Mouse (Mus musculus): ENCODE results near the gene Mpzl1. TPM values are rescaled to one million over a fixed set of nuclear protein-coding genes. Genes with fewer than 3 reads are reported as not detected.
"Not testable (repeated sequence)": the region's sequence is repeated elsewhere in the genome, so short reads cannot be mapped to it uniquely, and the experiment has no call there.

Gene Mpzl1
- 5.8 and 20.7 TPM in 2 replicates for polyA plus RNA-seq (2011; ENCODE audit: insufficient read depth, insufficient read length, low replicate concordance, missing spikeins)

DNA sequence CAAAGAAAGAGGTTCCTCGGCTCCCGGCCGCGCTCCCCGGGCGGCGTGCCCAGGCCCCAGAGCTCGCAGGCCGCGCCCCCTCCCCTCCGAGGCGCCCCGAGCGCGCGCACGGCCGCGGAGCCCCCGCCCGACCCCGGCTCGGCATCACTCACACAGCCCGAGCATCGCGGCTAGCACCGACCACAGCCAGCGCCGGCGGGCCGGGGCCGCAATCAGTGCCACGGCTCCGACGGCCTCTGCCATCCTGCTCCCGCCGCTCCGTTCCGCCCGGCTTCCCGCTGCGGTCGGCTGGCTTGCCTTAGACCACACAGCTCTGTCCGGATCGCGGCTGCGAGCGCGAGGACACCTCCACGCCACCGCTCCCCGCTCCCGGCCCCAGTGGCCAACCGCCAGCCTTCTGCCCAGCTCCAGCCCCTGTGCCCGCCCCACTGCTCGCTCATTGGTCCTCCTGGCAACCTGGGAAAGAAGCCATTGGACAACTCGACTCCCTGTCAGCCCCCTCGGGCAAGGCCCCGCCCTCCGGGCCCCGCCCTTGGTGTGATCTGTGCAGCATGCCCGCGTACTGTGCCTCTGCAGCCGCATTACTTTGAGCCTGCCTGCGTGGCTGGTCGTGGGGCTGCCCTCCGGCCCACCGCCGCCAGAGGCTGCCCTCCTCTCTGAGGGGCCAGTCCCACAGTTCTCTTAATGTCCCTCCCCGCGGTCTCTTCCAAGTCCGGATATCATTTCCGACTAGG lies at the start of gene Mpzl1:
TSS of gene Mpzl1 (minus strand) at position 388 of the 734 bp plus-strand sequence.
- Histone ChIP-seq H3K4me1 (ENCODE audit: control insufficient read depth, insufficient read depth, low read length) (peaks cover 1% of the 10 kb centered on the region), H3K4me3 (replicated peaks; ENCODE audit: control insufficient read depth, low read depth, low read length) (peak within 1 kb of the TSS; percentile 86), H3K27ac (ENCODE audit: control insufficient read depth, insufficient read depth, low read depth, low read length, poor library complexity) (no peak within 1 kb of the TSS; the same call in 1 of the 2 replicates)
- WGBS, result 1% methylated on average over 72 of the region's 73 CpGs
- 0 out of 2 replicates have a peak, but pooled peaks have one; percentile 15 for TF ChIP-seq CTCF (IDR thresholded peaks at IDR 0.05; ENCODE audit: control insufficient read depth, insufficient read depth, low read length)
- peak; percentile 38; the same call in 1 of the 2 replicates for TF ChIP-seq POLR2A (IDR thresholded peaks at IDR 0.05; ENCODE audit: borderline replicate concordance, control insufficient read depth, low read depth, low read length)

DNA sequence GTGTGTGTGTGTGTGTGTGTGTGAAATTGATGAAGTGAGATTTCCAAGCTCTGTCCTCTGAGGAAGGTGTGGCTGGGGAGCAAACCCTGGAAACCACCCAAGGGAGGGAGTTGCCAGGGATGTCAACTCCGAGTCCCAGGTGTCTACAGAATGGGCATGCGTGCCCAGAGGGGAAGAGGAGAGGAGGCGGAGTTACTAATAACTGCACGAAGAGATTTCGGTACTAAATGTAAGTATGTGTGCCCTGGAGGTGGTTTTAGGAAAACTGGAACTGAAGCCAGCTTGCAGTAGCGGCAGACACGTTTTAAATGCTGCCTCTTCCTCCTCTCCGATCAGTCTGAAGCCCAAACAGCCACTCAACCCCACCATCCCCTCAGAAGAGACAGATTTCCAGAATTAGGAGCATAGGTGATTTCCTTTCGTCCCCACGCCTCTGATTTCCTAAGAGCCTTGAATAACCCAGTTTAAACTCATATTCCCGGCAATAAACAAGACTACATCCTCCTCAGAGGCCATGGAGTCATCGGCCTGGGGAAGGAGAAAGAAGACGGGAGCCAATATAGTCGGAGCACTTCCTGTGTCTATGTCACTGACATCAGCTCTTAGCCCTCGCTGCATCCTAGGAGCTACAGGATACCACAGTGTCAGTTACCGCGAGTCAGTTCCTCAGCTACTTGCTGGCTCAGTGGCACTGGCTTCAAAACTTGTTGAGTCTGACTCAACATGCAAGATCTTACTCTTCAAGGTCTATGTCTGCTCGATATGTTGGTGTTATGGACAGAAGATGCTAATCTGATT lies 47.9 kb upstream of the Mpzl1 start:
- 35% methylated on average over 18 of the region's 18 CpGs for WGBS
- no peak overlapping the region for H3K4me3 ChIP-seq (replicated peaks; ENCODE audit: control insufficient read depth, low read depth, low read length)
- H3K27ac ChIP-seq (ENCODE audit: control insufficient read depth, insufficient read depth, low read depth, low read length, poor library complexity), result peak overlapping the region; percentile 53; the same call in 1 of the 2 replicates
- TF ChIP-seq CTCF (IDR thresholded peaks at IDR 0.05; ENCODE audit: control insufficient read depth, insufficient read depth, low read length), result no peak
- no peak for TF ChIP-seq POLR2A (IDR thresholded peaks at IDR 0.05; ENCODE audit: borderline replicate concordance, control insufficient read depth, low read depth, low read length)
- H3K4me1 ChIP-seq (ENCODE audit: control insufficient read depth, insufficient read depth, low read length), result peaks cover 18% of the 10 kb centered on the region

DNA sequence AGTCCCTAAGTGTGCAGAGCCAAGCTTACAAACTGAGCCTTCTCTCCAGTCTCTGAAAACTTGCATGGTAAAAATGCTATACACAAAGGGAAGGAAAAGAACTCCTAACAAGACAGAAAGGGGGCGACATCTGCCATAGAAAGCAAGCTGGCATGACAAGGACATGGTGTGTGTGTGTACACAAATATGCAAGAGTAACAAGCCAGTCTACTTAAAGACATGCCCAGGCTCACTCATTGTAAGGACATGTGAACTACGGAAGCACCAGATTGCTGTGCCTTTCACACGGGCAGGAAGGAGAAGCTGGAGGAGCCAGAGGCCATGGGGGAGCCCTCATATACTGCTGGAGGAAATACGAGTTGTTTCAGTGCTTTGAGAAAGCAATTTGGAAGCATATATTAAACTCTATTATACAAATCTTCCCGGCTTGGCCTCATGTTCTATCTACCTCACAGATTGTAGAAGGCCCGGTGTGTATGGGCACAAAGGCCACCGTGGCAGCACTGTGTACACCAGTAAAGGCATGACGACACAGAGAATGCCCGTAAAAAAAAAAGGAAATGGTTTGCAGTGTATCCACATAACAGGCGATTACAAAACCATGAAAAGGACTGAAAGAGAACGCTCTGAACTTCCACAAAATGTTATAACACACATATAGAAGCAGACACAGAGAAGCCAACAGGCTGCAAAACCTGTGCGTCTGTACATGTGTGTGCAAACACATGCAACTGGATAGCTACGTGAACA lies 46.9 kb upstream of the Mpzl1 start:
- TF ChIP-seq CTCF (IDR thresholded peaks at IDR 0.05; ENCODE audit: control insufficient read depth, insufficient read depth, low read length), result no peak
- TF ChIP-seq POLR2A (IDR thresholded peaks at IDR 0.05; ENCODE audit: borderline replicate concordance, control insufficient read depth, low read depth, low read length), result no peak
- peak overlapping the region; percentile 73 for H3K27ac ChIP-seq (ENCODE audit: control insufficient read depth, insufficient read depth, low read depth, low read length, poor library complexity)
- WGBS, result 9% methylated on average over 13 of the region's 13 CpGs
- peaks cover 15% of the 10 kb centered on the region for H3K4me1 ChIP-seq (ENCODE audit: control insufficient read depth, insufficient read depth, low read length)
- H3K4me3 ChIP-seq (replicated peaks; ENCODE audit: control insufficient read depth, low read depth, low read length), result no peak overlapping the region

DNA sequence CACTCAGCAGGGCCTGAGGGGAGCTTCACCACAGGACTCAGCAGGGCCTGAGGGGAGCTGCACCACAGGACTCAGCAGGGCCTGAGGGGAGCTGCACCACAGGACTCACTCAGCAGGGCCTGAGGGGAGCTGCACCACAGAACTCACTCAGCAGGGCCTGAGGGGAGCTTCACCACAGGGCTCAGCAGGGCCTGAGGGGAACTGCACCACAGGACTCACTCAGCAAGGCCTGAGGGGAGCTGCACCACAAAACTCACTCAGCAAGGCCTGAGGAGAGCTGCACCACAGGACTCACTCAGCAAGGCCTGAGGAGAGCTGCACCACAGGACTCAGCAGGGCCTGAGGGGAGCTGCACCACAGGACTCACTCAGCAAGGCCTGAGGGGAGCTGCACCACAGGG lies 45.7 kb upstream of the Mpzl1 start:
- not testable (repeated sequence) for H3K4me3 ChIP-seq (replicated peaks; ENCODE audit: control insufficient read depth, low read depth, low read length)
- peaks cover 16% of the 10 kb centered on the region for H3K4me1 ChIP-seq (ENCODE audit: control insufficient read depth, insufficient read depth, low read length)
- H3K27ac ChIP-seq (ENCODE audit: control insufficient read depth, insufficient read depth, low read depth, low read length, poor library complexity), result peak overlapping the region; percentile 51

DNA sequence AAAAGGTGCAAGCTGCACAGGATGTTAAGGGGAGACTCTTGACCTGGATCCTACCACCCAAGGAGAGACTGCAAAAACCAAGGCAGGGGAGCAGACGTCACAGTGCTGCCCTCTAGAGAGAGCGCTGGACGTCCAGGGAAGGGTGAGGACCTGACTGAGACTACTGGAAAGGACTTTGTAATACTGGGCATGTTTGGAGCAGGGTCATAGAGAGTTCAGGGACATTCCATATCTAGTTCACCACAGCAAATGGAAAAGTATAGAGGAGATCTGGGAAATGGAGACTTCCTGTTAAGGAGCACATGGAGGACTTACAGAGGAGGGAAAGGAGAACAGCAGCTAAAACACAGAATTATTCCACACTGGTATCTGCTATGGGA lies 45.3 kb upstream of the Mpzl1 start:
- peaks cover 16% of the 10 kb centered on the region for H3K4me1 ChIP-seq (ENCODE audit: control insufficient read depth, insufficient read depth, low read length)
- H3K4me3 ChIP-seq (replicated peaks; ENCODE audit: control insufficient read depth, low read depth, low read length), result no peak overlapping the region
- no peak for TF ChIP-seq POLR2A (IDR thresholded peaks at IDR 0.05; ENCODE audit: borderline replicate concordance, control insufficient read depth, low read depth, low read length)
- peak overlapping the region; percentile 51 for H3K27ac ChIP-seq (ENCODE audit: control insufficient read depth, insufficient read depth, low read depth, low read length, poor library complexity)
- WGBS, result 61% methylated on average over 3 of the region's 3 CpGs

DNA sequence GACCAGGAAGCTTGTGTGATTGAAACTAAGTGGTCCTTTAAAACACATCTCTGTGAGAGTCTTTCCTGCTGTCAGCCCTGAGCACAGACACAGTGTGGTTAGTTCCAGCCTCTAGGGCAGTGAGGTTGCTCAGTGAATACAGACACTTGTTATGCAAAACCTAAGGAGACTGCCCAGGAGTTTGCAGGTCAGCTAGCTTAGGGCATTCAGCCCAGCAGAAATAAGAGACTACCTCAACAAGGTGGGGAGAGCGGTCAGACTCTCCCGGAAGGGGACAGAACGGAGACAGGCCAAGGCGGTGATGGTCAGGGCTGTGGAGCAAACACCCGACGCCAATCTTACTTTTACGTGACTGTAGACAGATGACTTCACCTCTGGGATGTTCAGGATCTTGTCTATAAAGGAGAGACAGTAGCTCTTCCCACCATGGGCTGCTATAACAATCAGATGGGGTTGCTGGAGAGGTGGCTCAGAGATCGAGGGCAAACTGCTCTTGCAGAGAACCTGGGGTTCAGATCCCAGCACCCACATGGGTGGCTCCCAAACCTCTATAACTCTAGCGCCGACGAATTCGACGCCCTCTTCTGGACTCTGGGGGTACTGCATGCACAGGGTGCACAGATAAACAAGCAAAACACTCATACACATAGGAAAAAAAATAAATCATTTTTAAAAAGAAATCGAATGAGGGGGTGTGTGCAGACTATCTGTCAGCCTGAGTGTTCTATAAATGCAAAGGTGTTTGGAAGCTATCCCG lies 44.7 kb upstream of the Mpzl1 start:
- H3K4me3 ChIP-seq (replicated peaks; ENCODE audit: control insufficient read depth, low read depth, low read length), result no peak overlapping the region
- H3K4me1 ChIP-seq (ENCODE audit: control insufficient read depth, insufficient read depth, low read length), result peaks cover 19% of the 10 kb centered on the region
- H3K27ac ChIP-seq (ENCODE audit: control insufficient read depth, insufficient read depth, low read depth, low read length, poor library complexity), result no peak overlapping the region
- 80% methylated on average over 15 of the region's 15 CpGs for WGBS
- TF ChIP-seq POLR2A (IDR thresholded peaks at IDR 0.05; ENCODE audit: borderline replicate concordance, control insufficient read depth, low read depth, low read length) (no peak), CTCF (IDR thresholded peaks at IDR 0.05; ENCODE audit: control insufficient read depth, insufficient read depth, low read length) (peak; percentile 31; the same call in 1 of the 2 replicates)

DNA sequence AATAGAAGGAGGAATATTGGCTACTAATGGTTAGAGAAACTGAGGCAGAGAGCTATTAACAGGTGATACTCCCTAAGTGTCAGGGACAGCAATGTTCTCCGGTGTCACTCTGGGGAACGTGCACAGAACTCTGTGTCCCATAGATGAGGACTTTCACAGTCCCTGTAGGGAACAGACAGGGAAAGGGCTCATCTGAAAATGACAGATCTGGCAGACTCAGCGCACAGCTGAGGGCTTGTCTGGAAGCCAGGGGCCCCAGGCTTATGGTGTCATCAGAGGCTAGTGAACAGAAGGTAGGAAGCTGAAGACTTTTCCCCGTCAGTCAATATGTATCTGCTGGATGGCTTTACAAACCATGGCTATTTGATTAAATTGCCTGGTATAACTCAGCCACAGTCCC lies 43.2 kb upstream of the Mpzl1 start:
- TF ChIP-seq CTCF (IDR thresholded peaks at IDR 0.05; ENCODE audit: control insufficient read depth, insufficient read depth, low read length) (no peak), POLR2A (IDR thresholded peaks at IDR 0.05; ENCODE audit: borderline replicate concordance, control insufficient read depth, low read depth, low read length) (no peak)
- peaks cover 14% of the 10 kb centered on the region for H3K4me1 ChIP-seq (ENCODE audit: control insufficient read depth, insufficient read depth, low read length)
- no peak overlapping the region for H3K27ac ChIP-seq (ENCODE audit: control insufficient read depth, insufficient read depth, low read depth, low read length, poor library complexity)
- WGBS, result 84% methylated on average over 4 of the region's 4 CpGs
- no peak overlapping the region for H3K4me3 ChIP-seq (replicated peaks; ENCODE audit: control insufficient read depth, low read depth, low read length)
